Mouse (Mus musculus) urinary bladder, adult 2 months (tissue): Measurements from ENCODE around the gene Atp1b1. TPM values are rescaled to one million over a fixed set of nuclear protein-coding genes. Genes with fewer than 3 reads are reported as not detected.

ENCODE experiments used
- DNase-seq: peaks from one replicate; pipeline ENCODE4 v3.0.0; 2022; ENCODE audit warnings: low spot score
- polyA plus RNA-seq: library from polyadenylated mRNA; depleted of rRNA; stranded (reverse); fragments of >200 nt; gene quantifications from 2 replicates; pipeline ENCODE4 v1.2.3, GENCODE M21; 2012

Atp1b1 gene
- polyA plus RNA-seq, 1 experiment = 39.7 TPM

- no peak for DNase-seq
Measured at GRCm38 (mm10) chr1:164467406-164467805, 9.3 kb upstream of the Atp1b1 start.

- DNase-seq = no peak
Measured at GRCm38 (mm10) chr1:164461726-164462125, 3.6 kb upstream of the Atp1b1 start.

- DNase-seq = no peak
Measured at GRCm38 (mm10) chr1:164460921-164461697, 3.0 kb upstream of the Atp1b1 start.

GRCm38 (mm10) chr1:164459127-164459905 lies 1.2 kb upstream of the Atp1b1 start:
- no peak for DNase-seq

GRCm38 (mm10) chr1:164458621-164459051 lies 481 bp upstream of the Atp1b1 start:
- DNase-seq = no peak

- DNase-seq = peak; percentile 88
Measured at GRCm38 (mm10) chr1:164457531-164458244, 467 bp downstream of the Atp1b1 start.

GRCm38 (mm10) chr1:164456731-164457130 lies 1.4 kb downstream of the Atp1b1 start:
- no peak for DNase-seq

- DNase-seq = no peak
Measured at GRCm38 (mm10) chr1:164456065-164456464, 2.1 kb downstream of the Atp1b1 start.

- no peak for DNase-seq
Measured at GRCm38 (mm10) chr1:164455614-164456013, 2.5 kb downstream of the Atp1b1 start.

GRCm38 (mm10) chr1:164454747-164455400 lies 3.3 kb downstream of the Atp1b1 start:
- no peak for DNase-seq

- no peak for DNase-seq
Measured at GRCm38 (mm10) chr1:164453739-164454138, 4.4 kb downstream of the Atp1b1 start.

- no peak for DNase-seq
Measured at GRCm38 (mm10) chr1:164453146-164453545, 5.0 kb downstream of the Atp1b1 start.

- DNase-seq = no peak
Measured at GRCm38 (mm10) chr1:164452580-164452979, 5.6 kb downstream of the Atp1b1 start.

- no peak for DNase-seq
Measured at GRCm38 (mm10) chr1:164451346-164451745, 6.8 kb downstream of the Atp1b1 start.

- DNase-seq = no peak
Measured at GRCm38 (mm10) chr1:164450644-164451043, 7.5 kb downstream of the Atp1b1 start.

GRCm38 (mm10) chr1:164450231-164450630 lies 7.9 kb downstream of the Atp1b1 start:
- no peak for DNase-seq

GRCm38 (mm10) chr1:164449626-164450025 lies 8.5 kb downstream of the Atp1b1 start:
- no peak for DNase-seq

- DNase-seq = no peak
Measured at GRCm38 (mm10) chr1:164447521-164447920, 10.6 kb downstream of the Atp1b1 start.

- DNase-seq = no peak
Measured at GRCm38 (mm10) chr1:164446535-164446934, 11.6 kb downstream of the Atp1b1 start.

- DNase-seq = no peak
Measured at GRCm38 (mm10) chr1:164445620-164446162, 12.5 kb downstream of the Atp1b1 start.

- no peak for DNase-seq
Measured at GRCm38 (mm10) chr1:164441408-164441974, 16.7 kb downstream of the Atp1b1 start.
